Mouse (Mus musculus) midbrain, embryonic 15.5 days (tissue): ENCODE measurements around the gene Fbxo47. TPM values are rescaled to one million over a fixed set of nuclear protein-coding genes. Genes with fewer than 3 reads are reported as not detected.
"Not testable (repeated sequence)": the region's sequence is repeated elsewhere in the genome, so short reads cannot be mapped to it uniquely, and the experiment has no call there.

Experiments used
- ATAC-seq: fragments of 200-750 bp; cut with Nextera tagmentation; replicated peaks from 2 replicates; pipeline ENCODE4 v1.8.0; 2017; ENCODE audit warnings: moderate TSS enrichment
- H3K27ac ChIP-seq: fragments of 300-500 bp; sonication (generic); 2 replicates; pipeline ENCODE4 v1.5.1; 2015; ENCODE audit warnings: mild to moderate bottlenecking, inconsistent platforms
- H3K27me3 ChIP-seq: fragments of 300-500 bp; sonication (generic); replicated peaks from 2 replicates; pipeline ENCODE4 v1.6.1; 2015; ENCODE audit warnings: inconsistent platforms
- H3K36me3 ChIP-seq: fragments of 300-500 bp; sonication (generic); replicated peaks from 2 replicates; pipeline ENCODE4 v1.6.1; 2015; ENCODE audit warnings: inconsistent platforms
- H3K4me1 ChIP-seq: fragments of 300-500 bp; sonication (generic); 2 replicates; pipeline ENCODE4 v1.6.1; 2015; ENCODE audit warnings: inconsistent platforms
- H3K4me2 ChIP-seq: fragments of 300-500 bp; sonication (generic); 2 replicates; pipeline ENCODE4 v1.6.1; 2015; ENCODE audit warnings: inconsistent platforms, mild to moderate bottlenecking, moderate library complexity
- H3K4me3 ChIP-seq: fragments of 300-500 bp; sonication (generic); 2 replicates; pipeline ENCODE4 v1.5.1; 2015; ENCODE audit warnings: mild to moderate bottlenecking, inconsistent platforms
- H3K9ac ChIP-seq: fragments of 300-500 bp; sonication (generic); 2 replicates; pipeline ENCODE4 v1.6.1; 2015; ENCODE audit warnings: mild to moderate bottlenecking, inconsistent platforms
- H3K9me3 ChIP-seq: fragments of 300-500 bp; sonication (generic); 2 replicates; pipeline ENCODE4 v1.6.1; 2016; ENCODE audit warnings: inconsistent platforms
- WGBS: fragments of 180-500 bp; shearing (Covaris S2); methylation state at CpG from one replicate; pipeline ENCODE4 v1.1.7; 2015; ENCODE audit warnings: mixed read lengths; 5-methylcytosine and 5-hydroxymethylcytosine counted together
- polyA plus RNA-seq: library from polyadenylated mRNA; unstranded; fragments of >200 nt; fragmentation: Nextera tagmentation; extraction: Ambion mirVana; gene quantifications from 2 replicates; pipeline ENCODE4 v1.2.1, GENCODE M21; 2015

Fbxo47 gene
- polyA plus RNA-seq, 1 experiment from 2014 or later, result 0.57 TPM

- H3K4me1 ChIP-seq, H3K27me3 ChIP-seq, H3K36me3 ChIP-seq, H3K27ac ChIP-seq, H3K4me2 ChIP-seq, ATAC-seq, H3K9ac ChIP-seq, H3K9me3 ChIP-seq, H3K4me3 ChIP-seq: not testable (repeated sequence)
- 83% methylated on average over 5 of the region's 5 CpGs for WGBS
Observed at GRCm38 (mm10) chr11:97872378-97872777, 11.6 kb downstream of the Fbxo47 start.

GRCm38 (mm10) chr11:97867591-97867990 is 16.4 kb downstream of the Fbxo47 start:
- Histone ChIP-seq H3K36me3 (no peaks in the 10 kb centered on the region), H3K27me3 (no peaks in the 10 kb centered on the region), H3K4me2 (no peak overlapping the region), H3K4me1 (no peaks in the 10 kb centered on the region), H3K27ac (no peak overlapping the region), H3K9ac (no peak overlapping the region), H3K9me3 (no peaks in the 10 kb centered on the region), H3K4me3 (no peak overlapping the region)
- whole genome bisulfite sequencing, result 91% methylated on average over 3 of the region's 3 CpGs
- ATAC-seq, result no peak

- Histone ChIP-seq H3K4me3 (no peak overlapping the region), H3K4me2 (no peak overlapping the region), H3K27ac (no peak overlapping the region), H3K9me3 (no peaks in the 10 kb centered on the region), H3K9ac (no peak overlapping the region), H3K4me1 (no peaks in the 10 kb centered on the region), H3K36me3 (no peaks in the 10 kb centered on the region), H3K27me3 (no peaks in the 10 kb centered on the region)
- no peak for ATAC-seq
- WGBS, result 92% methylated on average over 3 of the region's 3 CpGs
Observed at GRCm38 (mm10) chr11:97866091-97866888, 17.7 kb downstream of the Fbxo47 start.

GRCm38 (mm10) chr11:97865421-97865820 is 18.5 kb downstream of the Fbxo47 start:
- Histone ChIP-seq H3K9me3 (no peaks in the 10 kb centered on the region), H3K4me3 (no peak overlapping the region), H3K4me1 (no peaks in the 10 kb centered on the region), H3K4me2 (no peak overlapping the region), H3K9ac (no peak overlapping the region), H3K27ac (no peak overlapping the region), H3K27me3 (no peaks in the 10 kb centered on the region), H3K36me3 (no peaks in the 10 kb centered on the region)
- ATAC-seq, result no peak
- WGBS, result 89% methylated on average over 5 of the region's 5 CpGs

GRCm38 (mm10) chr11:97862148-97862547 is 21.8 kb downstream of the Fbxo47 start:
- no peak overlapping the region for H3K4me2 ChIP-seq
- ATAC-seq, result no peak
- 84% methylated on average over 2 of the region's 2 CpGs for WGBS
- H3K27me3 ChIP-seq, result no peaks in the 10 kb centered on the region
- H3K9me3 ChIP-seq, result no peaks in the 10 kb centered on the region
- no peaks in the 10 kb centered on the region for H3K36me3 ChIP-seq
- H3K27ac ChIP-seq, result no peak overlapping the region
- H3K4me3 ChIP-seq, result no peak overlapping the region
- H3K4me1 ChIP-seq, result no peaks in the 10 kb centered on the region
- no peak overlapping the region for H3K9ac ChIP-seq

- H3K4me2 ChIP-seq, result no peak overlapping the region
- H3K9ac ChIP-seq, result no peak overlapping the region
- 97% methylated on average over 2 of the region's 2 CpGs for WGBS
- H3K9me3 ChIP-seq, result no peaks in the 10 kb centered on the region
- H3K4me3 ChIP-seq, result no peak overlapping the region
- H3K27me3 ChIP-seq, result no peaks in the 10 kb centered on the region
- H3K27ac ChIP-seq, result no peak overlapping the region
- H3K36me3 ChIP-seq, result no peaks in the 10 kb centered on the region
- ATAC-seq, result no peak
- H3K4me1 ChIP-seq, result no peaks in the 10 kb centered on the region
Observed at GRCm38 (mm10) chr11:97855473-97855872, 28.5 kb downstream of the Fbxo47 start.

GRCm38 (mm10) chr11:97851601-97852000 is 32.4 kb downstream of the Fbxo47 start:
- Histone ChIP-seq H3K9ac (no peak overlapping the region), H3K4me2 (no peak overlapping the region), H3K27ac (no peak overlapping the region), H3K4me3 (no peak overlapping the region), H3K4me1 (no peaks in the 10 kb centered on the region), H3K27me3 (no peaks in the 10 kb centered on the region), H3K9me3 (no peaks in the 10 kb centered on the region), H3K36me3 (no peaks in the 10 kb centered on the region)
- 85% methylated on average over 2 of the region's 2 CpGs for WGBS
- no peak for ATAC-seq

GRCm38 (mm10) chr11:97850367-97850766 is 33.6 kb downstream of the Fbxo47 start:
- no peaks in the 10 kb centered on the region for H3K4me1 ChIP-seq
- H3K27me3 ChIP-seq, result no peaks in the 10 kb centered on the region
- WGBS, result 77% methylated on average over 6 of the region's 6 CpGs
- no peaks in the 10 kb centered on the region for H3K9me3 ChIP-seq
- ATAC-seq, result no peak
- no peaks in the 10 kb centered on the region for H3K36me3 ChIP-seq
- H3K9ac ChIP-seq, result no peak overlapping the region
- no peak overlapping the region for H3K27ac ChIP-seq
- no peak overlapping the region for H3K4me3 ChIP-seq
- H3K4me2 ChIP-seq, result no peak overlapping the region

- Histone ChIP-seq H3K9ac (peak overlapping the region; percentile 36), H3K36me3 (peaks cover 4% of the 10 kb centered on the region; the same call in 1 of the 2 replicates), H3K27me3 (no peaks in the 10 kb centered on the region), H3K4me1 (peaks cover 18% of the 10 kb centered on the region), H3K4me2 (peak overlapping the region; percentile 55), H3K27ac (peak overlapping the region; percentile 94), H3K9me3 (no peaks in the 10 kb centered on the region), H3K4me3 (peak overlapping the region; percentile 61)
- no peak for ATAC-seq
- 32% methylated on average over 4 of the region's 4 CpGs for WGBS
Observed at GRCm38 (mm10) chr11:97842001-97842400, 42.0 kb downstream of the Fbxo47 start.

- Histone ChIP-seq H3K9me3 (no peaks in the 10 kb centered on the region), H3K36me3 (peaks cover 12% of the 10 kb centered on the region; the same call in 1 of the 2 replicates), H3K27me3 (no peaks in the 10 kb centered on the region), H3K27ac (peak overlapping the region; percentile 94), H3K4me2 (peak overlapping the region; percentile 55), H3K4me3 (peak overlapping the region; percentile 61), H3K4me1 (peaks cover 18% of the 10 kb centered on the region), H3K9ac (peak overlapping the region; percentile 75)
- 1% methylated on average over 22 of the region's 22 CpGs for WGBS
- ATAC-seq, result peak; percentile 91
Observed at GRCm38 (mm10) chr11:97840991-97841661, 42.8 kb downstream of the Fbxo47 start.

- Histone ChIP-seq H3K9ac (peak within 1 kb of the TSS; percentile 75), H3K27me3 (no peaks in the 10 kb centered on the region), H3K4me3 (peak within 1 kb of the TSS; percentile 61), H3K36me3 (peaks cover 17% of the 10 kb centered on the region), H3K9me3 (no peaks in the 10 kb centered on the region), H3K4me2 (peak within 1 kb of the TSS; percentile 55), H3K4me1 (peaks cover 18% of the 10 kb centered on the region), H3K27ac (peak within 1 kb of the TSS; percentile 94)
- 1% methylated on average over 6 of the region's 6 CpGs for WGBS
- peak; percentile 74 for ATAC-seq
Observed at GRCm38 (mm10) chr11:97840539-97840954, 43.4 kb downstream of the Fbxo47 start, which contains the start of gene B230217C12Rik. Gene B230217C12Rik (plus strand): TSS chr11:97840780.

- Histone ChIP-seq H3K9me3 (no peaks in the 10 kb centered on the region), H3K4me3 (peak overlapping the region; percentile 61), H3K36me3 (peaks cover 20% of the 10 kb centered on the region), H3K27me3 (no peaks in the 10 kb centered on the region), H3K27ac (peak overlapping the region; percentile 94), H3K4me2 (peak overlapping the region; percentile 55), H3K9ac (peak overlapping the region; percentile 75), H3K4me1 (peaks cover 18% of the 10 kb centered on the region)
- no peak for ATAC-seq
- 66% methylated on average over 2 of the region's 2 CpGs for WGBS
Observed at GRCm38 (mm10) chr11:97840135-97840490, 43.8 kb downstream of the Fbxo47 start.
